Mouse (Mus musculus) cerebellum, adult 2 months (tissue): Measurements from ENCODE around the gene Sh3pxd2a. TPM values are rescaled to one million over a fixed set of nuclear protein-coding genes. Genes with fewer than 3 reads are reported as not detected.
A peak's percentile ranks its signal among the peaks of the same experiment; 100 is the strongest.

Experiments
- DNase-seq, 2 experiments: peaks; one replicate each; pipeline ENCODE4 v3.0.0; 2021
- H3K27ac ChIP-seq: fragments of 200-500 bp; 2 replicates; pipeline ENCODE4 v1.5.1; 2012; ENCODE audit warnings: low read length, control low read depth, inconsistent platforms; ENCODE audit not compliant: insufficient read depth
- H3K27me3 ChIP-seq: fragments of 200-500 bp; 2 replicates; pipeline ENCODE4 v1.6.1; 2012; ENCODE audit warnings: inconsistent platforms, mild to moderate bottlenecking, low read length, moderate library complexity; ENCODE audit not compliant: control insufficient read depth, insufficient read depth
- H3K4me1 ChIP-seq: fragments of 200-500 bp; 2 replicates; pipeline ENCODE4 v1.6.1; 2011; ENCODE audit warnings: low read length; ENCODE audit not compliant: control insufficient read depth, insufficient read depth
- H3K4me3 ChIP-seq: fragments of 200-500 bp; replicated peaks from 2 replicates; pipeline ENCODE3; 2011; ENCODE audit warnings: mild to moderate bottlenecking, low read depth, low read length, control low read depth; ENCODE audit not compliant: insufficient read depth
- CTCF ChIP-seq: fragments of 200-500 bp; IDR thresholded peaks from 2 replicates; pipeline ENCODE4 v1.5.1; 2011; ENCODE audit warnings: low read depth, mild to moderate bottlenecking, control low read depth, low read length, moderate library complexity, borderline replicate concordance; ENCODE audit not compliant: insufficient read depth
- POLR2A ChIP-seq: fragments of 200-500 bp; IDR thresholded peaks from 2 replicates; pipeline ENCODE4 v1.6.1; 2011; ENCODE audit warnings: low read length, control low read depth, borderline replicate concordance; ENCODE audit not compliant: insufficient read depth
- WGBS: fragments of 180-500 bp; shearing (Covaris S2); methylation state at CpG from one replicate; pipeline ENCODE4 v1.1.7; 2018; 5-methylcytosine and 5-hydroxymethylcytosine counted together
- polyA plus RNA-seq: library from polyadenylated mRNA; depleted of rRNA; stranded (reverse); fragments of >200 nt; gene quantifications from 2 replicates; pipeline ENCODE4 v1.2.3, GENCODE M21; 2012

Gene Sh3pxd2a
- polyA plus RNA-seq, 1 experiment: 7.9 TPM

GRCm38 (mm10) chr19:47374916-47375573, 89.2 kb downstream of the Sh3pxd2a start:
- WGBS: 89% methylated on average over 8 of the region's 8 CpGs
- Histone ChIP-seq H3K4me1 (peaks cover 7% of the 10 kb centered on the region; the same call in 1 of the 2 replicates), H3K27me3 (no peaks in the 10 kb centered on the region), H3K27ac (no peak overlapping the region), H3K4me3 (no peak overlapping the region)
- TF ChIP-seq POLR2A (no peak), CTCF (no peak)
- DNase-seq: no peak

GRCm38 (mm10) chr19:47374440-47374839, 89.8 kb downstream of the Sh3pxd2a start:
- no peaks in the 10 kb centered on the region for H3K27me3 ChIP-seq
- H3K4me1 ChIP-seq: peaks cover 7% of the 10 kb centered on the region; the same call in 1 of the 2 replicates
- no peak overlapping the region for H3K4me3 ChIP-seq
- TF ChIP-seq POLR2A (no peak), CTCF (peak; percentile 57)
- no peak overlapping the region for H3K27ac ChIP-seq
- DNase-seq: peak; percentile 30 to 50
- 33% methylated on average over 4 of the region's 4 CpGs for WGBS

GRCm38 (mm10) chr19:47372044-47372443, 92.2 kb downstream of the Sh3pxd2a start:
- WGBS: 81% methylated on average over 5 of the region's 5 CpGs
- Histone ChIP-seq H3K4me3 (no peak overlapping the region), H3K27ac (no peak overlapping the region), H3K4me1 (peaks cover 12% of the 10 kb centered on the region), H3K27me3 (no peaks in the 10 kb centered on the region)
- TF ChIP-seq POLR2A: no peak
- TF ChIP-seq CTCF: no peak
- no peak for DNase-seq

GRCm38 (mm10) chr19:47371521-47371920, 92.7 kb downstream of the Sh3pxd2a start:
- H3K4me1 ChIP-seq: peaks cover 16% of the 10 kb centered on the region
- WGBS: 16% methylated on average over 11 of the region's 11 CpGs
- no peak overlapping the region for H3K4me3 ChIP-seq
- no peak for TF ChIP-seq CTCF
- TF ChIP-seq POLR2A: no peak
- H3K27me3 ChIP-seq: no peaks in the 10 kb centered on the region
- no peak overlapping the region for H3K27ac ChIP-seq
- DNase-seq: no peak

- DNase-seq: no peak
- H3K27me3 ChIP-seq: no peaks in the 10 kb centered on the region
- H3K4me3 ChIP-seq: no peak overlapping the region
- TF ChIP-seq CTCF: no peak
- no peak for TF ChIP-seq POLR2A
- no peak overlapping the region for H3K27ac ChIP-seq
- 73% methylated on average over 3 of the region's 3 CpGs for WGBS
- H3K4me1 ChIP-seq: peaks cover 29% of the 10 kb centered on the region
These were observed 95.2 kb downstream of the Sh3pxd2a start for GRCm38 (mm10) chr19:47369008-47369407.

GRCm38 (mm10) chr19:47367271-47367879, 96.8 kb downstream of the Sh3pxd2a start:
- DNase-seq: no peak
- Histone ChIP-seq H3K4me1 (peaks cover 29% of the 10 kb centered on the region), H3K27ac (no peak overlapping the region), H3K27me3 (no peaks in the 10 kb centered on the region), H3K4me3 (no peak overlapping the region)
- WGBS: 65% methylated on average over 12 of the region's 12 CpGs
- TF ChIP-seq POLR2A: no peak
- no peak for TF ChIP-seq CTCF

GRCm38 (mm10) chr19:47366576-47366975, 97.6 kb downstream of the Sh3pxd2a start:
- DNase-seq: peak; percentile 83 to 91
- H3K4me3 ChIP-seq: no peak overlapping the region
- TF ChIP-seq CTCF (no peak), POLR2A (no peak)
- H3K4me1 ChIP-seq: peaks cover 27% of the 10 kb centered on the region
- whole genome bisulfite sequencing: 10% methylated on average over 8 of the region's 8 CpGs
- no peaks in the 10 kb centered on the region for H3K27me3 ChIP-seq
- no peak overlapping the region for H3K27ac ChIP-seq

GRCm38 (mm10) chr19:47363086-47363668, 101.0 kb downstream of the Sh3pxd2a start:
- TF ChIP-seq POLR2A: no peak
- no peak for TF ChIP-seq CTCF
- no peak overlapping the region for H3K27ac ChIP-seq
- WGBS: 82% methylated on average over 9 of the region's 9 CpGs
- H3K4me3 ChIP-seq: no peak overlapping the region
- H3K4me1 ChIP-seq: peaks cover 21% of the 10 kb centered on the region
- DNase-seq: no peak
- H3K27me3 ChIP-seq: no peaks in the 10 kb centered on the region
